Mouse (Mus musculus): ENCODE data around the gene Drd4. TPM values are rescaled to one million over a fixed set of nuclear protein-coding genes. Genes with fewer than 3 reads are reported as not detected.

Drd4 gene
- polyA plus RNA-seq, 1 experiment from 2014 or later = 0.13 TPM

DNA sequence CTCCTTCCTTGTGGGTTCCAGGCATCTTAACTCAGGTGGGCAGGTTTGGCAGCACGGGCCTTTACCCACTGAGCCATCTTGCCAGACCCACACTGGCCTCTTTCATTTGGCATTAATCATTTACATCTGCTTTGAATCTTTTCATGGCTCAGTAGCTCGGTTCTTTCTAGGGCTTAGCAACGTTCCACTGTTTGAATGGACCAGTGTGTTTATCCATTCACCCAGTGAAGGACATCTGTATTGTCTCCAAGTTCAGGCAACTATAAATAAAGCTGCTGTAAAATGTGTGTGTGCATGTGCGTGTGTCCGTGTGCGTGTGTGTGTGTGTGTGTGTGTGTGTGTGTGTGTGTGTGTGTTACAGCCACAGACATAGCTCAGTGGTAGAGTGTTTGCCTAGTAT is 10.4 kb upstream of the Drd4 start:
- Histone ChIP-seq H3K9me3 (replicated peaks; ENCODE audit: control insufficient read depth, low read length) (no peaks in the 10 kb centered on the region), H3K4me1 (ENCODE audit: control insufficient read depth, insufficient read depth, low read length) (peaks cover 8% of the 10 kb centered on the region), H3K4me2 (ENCODE audit: low read depth, low read length) (no peak overlapping the region), H3K27me3 (ENCODE audit: control insufficient read depth, insufficient read depth, low read length) (peaks cover 8% of the 10 kb centered on the region), H3K9ac (ENCODE audit: low read length) (no peak overlapping the region), H3K36me3 (ENCODE audit: control insufficient read depth, insufficient read depth) (no peaks in the 10 kb centered on the region), H3K4me3 (ENCODE audit: low read length) (no peak overlapping the region), H3K27ac (ENCODE audit: low read length) (no peak overlapping the region)
- ATAC-seq (replicated peaks; ENCODE audit: extremely low read depth, insufficient read depth, low FRiP score) = no peak
- 78% methylated on average over 6 of the region's 6 CpGs for WGBS

DNA sequence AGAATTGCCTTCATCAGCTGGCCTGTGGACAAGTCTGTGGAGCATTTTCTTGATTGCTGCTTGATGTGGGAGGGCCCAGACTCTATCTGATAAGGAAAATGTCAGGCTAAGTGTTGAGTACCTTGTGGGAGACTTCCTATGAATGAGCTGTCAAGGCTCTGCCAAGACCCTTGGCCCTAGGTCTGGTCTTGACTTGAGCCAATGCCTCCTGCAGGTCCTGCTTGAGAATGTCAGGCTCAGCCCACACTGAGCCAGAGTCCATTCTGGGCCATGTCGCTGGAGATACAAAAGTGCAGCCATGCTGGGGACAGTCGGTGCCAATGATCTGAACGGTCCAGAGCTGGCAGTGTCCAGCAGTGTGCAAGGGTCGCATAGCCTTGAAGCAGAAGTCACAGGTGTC is 9.1 kb upstream of the Drd4 start:
- H3K27me3 ChIP-seq (ENCODE audit: control insufficient read depth, insufficient read depth, low read length) = peaks cover 8% of the 10 kb centered on the region
- H3K27ac ChIP-seq (ENCODE audit: low read length) = no peak overlapping the region
- H3K36me3 ChIP-seq (ENCODE audit: control insufficient read depth, insufficient read depth) = no peaks in the 10 kb centered on the region
- H3K4me3 ChIP-seq (ENCODE audit: low read length) = no peak overlapping the region
- no peak overlapping the region for H3K9ac ChIP-seq (ENCODE audit: low read length)
- H3K4me2 ChIP-seq (ENCODE audit: low read depth, low read length) = no peak overlapping the region
- no peak for ATAC-seq (replicated peaks; ENCODE audit: extremely low read depth, insufficient read depth, low FRiP score)
- no peaks in the 10 kb centered on the region for H3K9me3 ChIP-seq (replicated peaks; ENCODE audit: control insufficient read depth, low read length)
- H3K4me1 ChIP-seq (ENCODE audit: control insufficient read depth, insufficient read depth, low read length) = peaks cover 8% of the 10 kb centered on the region
- WGBS = 78% methylated on average over 4 of the region's 4 CpGs

DNA sequence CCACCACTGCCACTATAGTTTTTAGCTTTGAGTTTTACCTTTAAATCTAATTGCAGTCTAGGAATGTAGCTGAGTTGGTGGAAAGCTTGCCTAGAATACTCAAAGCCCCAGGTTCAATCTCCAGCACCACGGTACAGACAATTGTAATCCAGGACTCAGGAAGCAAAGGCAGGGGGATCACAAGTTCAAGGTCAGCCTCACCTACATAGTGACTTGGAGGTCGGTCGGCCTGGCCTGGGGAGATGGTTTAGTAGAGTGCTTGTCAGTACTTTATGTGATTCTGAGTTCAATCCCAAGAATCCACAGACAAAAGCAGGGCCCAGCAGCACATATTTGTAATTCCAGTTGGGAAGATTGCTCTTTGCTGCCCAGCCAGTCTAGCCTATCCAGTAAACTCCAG is 3.8 kb upstream of the Drd4 start:
- Histone ChIP-seq H3K27me3 (ENCODE audit: control insufficient read depth, insufficient read depth, low read length) (peaks cover 23% of the 10 kb centered on the region), H3K4me1 (ENCODE audit: control insufficient read depth, insufficient read depth, low read length) (peaks cover 5% of the 10 kb centered on the region), H3K4me2 (ENCODE audit: low read depth, low read length) (no peak overlapping the region), H3K4me3 (ENCODE audit: low read length) (no peak overlapping the region), H3K9ac (ENCODE audit: low read length) (no peak overlapping the region), H3K27ac (ENCODE audit: low read length) (no peak overlapping the region), H3K36me3 (ENCODE audit: control insufficient read depth, insufficient read depth) (no peaks in the 10 kb centered on the region), H3K9me3 (replicated peaks; ENCODE audit: control insufficient read depth, low read length) (no peaks in the 10 kb centered on the region)
- ATAC-seq (replicated peaks; ENCODE audit: extremely low read depth, insufficient read depth, low FRiP score) = no peak
- 73% methylated on average over 3 of the region's 3 CpGs for WGBS

DNA sequence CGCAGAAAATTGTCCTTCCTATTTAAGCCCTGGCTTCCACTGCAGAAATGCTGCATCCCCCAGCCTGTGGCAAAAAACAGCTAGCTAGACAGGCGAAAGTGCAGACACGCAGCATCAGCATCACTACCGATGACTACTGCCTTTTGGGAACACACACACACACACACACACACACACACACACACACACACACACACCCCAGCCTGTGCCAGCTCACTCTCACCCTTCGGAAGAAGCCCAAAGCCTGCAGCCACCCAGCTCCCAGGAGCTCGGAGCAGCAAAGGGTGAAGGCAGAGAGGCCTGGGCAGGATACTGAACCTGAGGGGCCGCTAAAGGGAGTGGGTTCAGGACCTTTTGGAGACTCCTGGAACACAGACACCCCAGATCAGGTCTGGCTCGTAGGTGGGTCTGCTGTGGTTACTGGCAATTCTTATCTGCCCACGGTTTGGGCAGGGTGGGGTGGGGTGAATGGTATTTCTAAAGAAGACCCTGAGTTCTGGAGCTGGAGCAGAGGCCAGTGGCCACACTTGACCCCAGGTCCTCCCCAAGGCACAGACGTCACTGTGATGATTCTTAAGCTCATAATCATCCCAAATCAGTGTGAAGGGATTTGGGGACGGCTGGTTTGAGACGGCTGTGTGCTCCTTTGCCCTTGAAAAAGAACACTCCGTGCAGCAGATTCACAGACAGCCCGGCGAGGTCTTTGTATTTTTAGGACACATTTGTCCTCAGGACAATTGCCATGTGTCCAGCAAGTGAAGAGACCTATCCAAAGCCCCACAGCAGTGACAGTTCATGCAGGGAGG is 980 bp downstream of the Drd4 start:
- ATAC-seq (replicated peaks; ENCODE audit: extremely low read depth, insufficient read depth, low FRiP score) = no peak
- peaks cover 18% of the 10 kb centered on the region for H3K4me1 ChIP-seq (ENCODE audit: control insufficient read depth, insufficient read depth, low read length)
- H3K4me3 ChIP-seq (ENCODE audit: low read length) = peak overlapping the region; percentile 51
- H3K9ac ChIP-seq (ENCODE audit: low read length) = no peak overlapping the region; the same call in 1 of the 2 replicates
- no peak overlapping the region for H3K27ac ChIP-seq (ENCODE audit: low read length)
- H3K36me3 ChIP-seq (ENCODE audit: control insufficient read depth, insufficient read depth) = peaks cover 6% of the 10 kb centered on the region
- 43% methylated on average over 15 of the region's 15 CpGs for WGBS
- H3K27me3 ChIP-seq (ENCODE audit: control insufficient read depth, insufficient read depth, low read length) = peaks cover 47% of the 10 kb centered on the region
- peak overlapping the region; percentile 75; the same call in 1 of the 2 replicates for H3K4me2 ChIP-seq (ENCODE audit: low read depth, low read length)
- no peaks in the 10 kb centered on the region for H3K9me3 ChIP-seq (replicated peaks; ENCODE audit: control insufficient read depth, low read length)

DNA sequence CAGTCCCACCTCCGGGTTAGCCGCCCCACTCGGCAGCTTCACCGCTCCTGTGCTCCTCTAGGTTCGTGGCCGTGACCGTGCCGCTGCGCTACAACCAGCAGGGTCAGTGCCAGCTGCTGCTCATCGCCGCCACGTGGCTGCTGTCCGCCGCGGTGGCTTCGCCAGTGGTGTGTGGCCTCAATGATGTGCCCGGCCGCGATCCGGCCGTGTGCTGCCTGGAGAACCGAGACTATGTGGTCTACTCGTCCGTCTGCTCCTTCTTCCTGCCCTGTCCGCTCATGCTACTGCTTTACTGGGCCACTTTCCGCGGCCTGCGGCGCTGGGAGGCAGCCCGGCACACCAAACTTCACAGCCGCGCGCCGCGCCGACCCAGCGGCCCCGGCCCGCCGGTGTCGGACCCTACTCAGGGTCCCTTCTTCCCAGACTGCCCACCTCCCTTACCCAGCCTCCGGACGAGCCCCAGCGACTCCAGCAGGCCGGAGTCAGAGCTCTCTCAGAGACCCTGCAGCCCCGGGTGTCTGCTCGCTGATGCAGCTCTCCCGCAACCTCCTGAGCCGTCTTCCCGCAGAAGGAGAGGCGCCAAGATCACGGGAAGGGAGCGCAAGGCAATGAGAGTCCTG is 2.2 kb downstream of the Drd4 start:
- Histone ChIP-seq H3K27me3 (ENCODE audit: control insufficient read depth, insufficient read depth, low read length) (peaks cover 47% of the 10 kb centered on the region), H3K4me1 (ENCODE audit: control insufficient read depth, insufficient read depth, low read length) (peaks cover 18% of the 10 kb centered on the region), H3K4me3 (ENCODE audit: low read length) (peak overlapping the region; percentile 41), H3K9ac (ENCODE audit: low read length) (peak overlapping the region; percentile 37), H3K4me2 (ENCODE audit: low read depth, low read length) (peak overlapping the region; percentile 62), H3K27ac (ENCODE audit: low read length) (no peak overlapping the region), H3K36me3 (ENCODE audit: control insufficient read depth, insufficient read depth) (peaks cover 6% of the 10 kb centered on the region), H3K9me3 (replicated peaks; ENCODE audit: control insufficient read depth, low read length) (no peaks in the 10 kb centered on the region)
- WGBS = 2% methylated on average over 53 of the region's 53 CpGs
- no peak for ATAC-seq (replicated peaks; ENCODE audit: extremely low read depth, insufficient read depth, low FRiP score)

DNA sequence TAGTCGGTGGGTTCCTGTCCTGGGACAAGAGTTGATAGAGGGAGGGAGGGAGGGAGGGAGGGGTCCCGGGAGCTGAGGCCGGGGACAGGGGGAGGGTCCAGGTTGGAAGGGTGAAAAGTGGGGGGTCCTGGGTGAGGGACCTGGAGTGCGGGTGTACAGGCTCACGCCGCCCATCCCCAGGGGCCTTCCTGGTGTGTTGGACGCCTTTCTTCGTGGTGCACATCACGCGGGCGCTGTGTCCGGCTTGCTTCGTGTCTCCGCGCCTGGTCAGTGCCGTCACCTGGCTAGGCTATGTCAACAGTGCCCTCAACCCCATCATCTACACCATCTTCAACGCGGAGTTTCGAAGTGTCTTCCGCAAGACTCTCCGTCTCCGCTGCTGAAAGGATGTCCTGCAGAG is 2.7 kb downstream of the Drd4 start:
- no peak overlapping the region for H3K27ac ChIP-seq (ENCODE audit: low read length)
- ATAC-seq (replicated peaks; ENCODE audit: extremely low read depth, insufficient read depth, low FRiP score) = no peak
- H3K27me3 ChIP-seq (ENCODE audit: control insufficient read depth, insufficient read depth, low read length) = peaks cover 47% of the 10 kb centered on the region
- H3K36me3 ChIP-seq (ENCODE audit: control insufficient read depth, insufficient read depth) = peaks cover 9% of the 10 kb centered on the region
- peaks cover 18% of the 10 kb centered on the region for H3K4me1 ChIP-seq (ENCODE audit: control insufficient read depth, insufficient read depth, low read length)
- peak overlapping the region; percentile 41 for H3K4me3 ChIP-seq (ENCODE audit: low read length)
- no peaks in the 10 kb centered on the region for H3K9me3 ChIP-seq (replicated peaks; ENCODE audit: control insufficient read depth, low read length)
- WGBS = 5% methylated on average over 22 of the region's 22 CpGs
- no peak overlapping the region for H3K9ac ChIP-seq (ENCODE audit: low read length)
- peak overlapping the region; percentile 62 for H3K4me2 ChIP-seq (ENCODE audit: low read depth, low read length)

DNA sequence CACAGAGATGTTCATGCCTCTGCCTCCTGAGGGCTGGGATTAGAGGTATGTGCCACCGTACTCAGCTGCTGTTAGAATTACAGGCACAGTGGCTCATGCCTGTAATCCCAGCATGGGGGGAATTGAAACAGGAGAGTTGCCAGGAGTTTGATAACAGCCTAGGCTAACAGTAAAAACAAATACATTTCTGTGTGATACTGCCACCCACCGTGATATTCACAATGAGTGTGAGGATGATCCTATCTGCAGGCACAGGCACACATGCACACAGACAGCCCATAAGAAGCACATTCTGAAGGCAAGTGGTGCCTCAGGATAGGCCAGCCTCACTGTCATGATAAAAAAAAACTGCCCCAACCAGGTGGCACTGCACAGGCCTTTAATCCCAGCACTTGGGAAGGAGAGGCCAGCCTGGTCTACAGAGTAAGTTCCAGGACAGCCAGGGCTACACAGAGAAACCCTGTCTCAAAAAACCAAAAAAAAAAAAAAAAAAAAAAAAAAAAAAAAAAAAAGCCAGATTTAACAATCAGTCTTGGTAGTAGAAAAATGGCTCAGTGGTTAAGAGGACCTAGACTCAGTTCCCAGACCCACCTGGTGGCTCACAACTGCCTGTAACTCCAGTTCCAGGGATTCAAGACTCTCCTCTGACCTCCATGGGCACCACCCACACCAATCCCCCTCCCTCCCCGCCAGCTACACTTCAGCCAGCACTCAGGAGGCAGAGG is 6.3 kb downstream of the Drd4 start:
- H3K27ac ChIP-seq (ENCODE audit: low read length) = no peak overlapping the region
- H3K27me3 ChIP-seq (ENCODE audit: control insufficient read depth, insufficient read depth, low read length) = peaks cover 24% of the 10 kb centered on the region
- peaks cover 12% of the 10 kb centered on the region for H3K4me1 ChIP-seq (ENCODE audit: control insufficient read depth, insufficient read depth, low read length)
- H3K4me2 ChIP-seq (ENCODE audit: low read depth, low read length) = no peak overlapping the region
- peaks cover 23% of the 10 kb centered on the region for H3K36me3 ChIP-seq (ENCODE audit: control insufficient read depth, insufficient read depth)
- no peaks in the 10 kb centered on the region for H3K9me3 ChIP-seq (replicated peaks; ENCODE audit: control insufficient read depth, low read length)
- no peak overlapping the region for H3K4me3 ChIP-seq (ENCODE audit: low read length)
- no peak overlapping the region for H3K9ac ChIP-seq (ENCODE audit: low read length)
- 70% methylated on average over 3 of the region's 3 CpGs for WGBS
- no peak for ATAC-seq (replicated peaks; ENCODE audit: extremely low read depth, insufficient read depth, low FRiP score)

DNA sequence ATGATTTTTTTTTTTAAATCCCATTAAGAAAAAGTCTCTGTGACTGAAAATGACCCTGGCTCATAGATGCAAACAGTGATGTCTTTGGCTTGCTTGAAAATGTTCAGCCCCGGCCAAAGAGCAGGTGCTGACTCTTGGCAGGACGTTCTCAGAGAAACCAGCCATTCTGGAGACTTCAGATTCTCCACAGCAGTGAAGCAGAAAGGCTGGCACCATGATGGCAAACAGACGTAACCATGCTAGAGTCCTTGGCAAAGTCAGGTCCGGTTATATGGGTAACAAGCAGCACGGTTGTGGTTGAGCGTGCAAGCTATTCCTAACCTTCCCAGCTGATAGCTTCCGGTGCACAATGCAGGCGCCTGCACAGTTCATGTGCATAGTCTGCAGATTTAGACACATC is 7.4 kb downstream of the Drd4 start:
- H3K36me3 ChIP-seq (ENCODE audit: control insufficient read depth, insufficient read depth) = peaks cover 29% of the 10 kb centered on the region
- 91% methylated on average over 8 of the region's 8 CpGs for WGBS

DNA sequence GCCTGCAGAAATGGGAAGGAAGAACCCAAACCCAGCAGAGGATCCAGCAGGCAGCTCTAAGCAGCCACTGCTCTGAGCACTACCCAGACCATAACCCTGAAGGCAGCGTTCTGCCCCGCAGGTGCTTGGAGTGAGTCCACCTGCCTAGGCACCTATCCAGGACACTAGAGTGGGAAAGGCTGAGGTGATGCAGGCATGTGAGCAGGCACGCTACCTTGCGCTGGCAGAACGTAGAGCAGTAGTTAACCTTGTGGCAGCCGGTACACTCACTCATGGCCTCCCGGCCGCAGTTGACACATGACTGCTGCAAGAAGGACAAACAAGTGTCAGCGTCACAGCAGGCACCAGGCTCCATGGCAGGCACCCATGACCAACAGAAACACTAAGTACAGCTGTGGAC is 9.6 kb downstream of the Drd4 start:
- no peak overlapping the region for H3K9ac ChIP-seq (ENCODE audit: low read length)
- H3K27ac ChIP-seq (ENCODE audit: low read length) = no peak overlapping the region
- H3K9me3 ChIP-seq (replicated peaks; ENCODE audit: control insufficient read depth, low read length) = no peaks in the 10 kb centered on the region
- no peaks in the 10 kb centered on the region for H3K4me1 ChIP-seq (ENCODE audit: control insufficient read depth, insufficient read depth, low read length)
- H3K36me3 ChIP-seq (ENCODE audit: control insufficient read depth, insufficient read depth) = peaks cover 41% of the 10 kb centered on the region
- H3K27me3 ChIP-seq (ENCODE audit: control insufficient read depth, insufficient read depth, low read length) = no peaks in the 10 kb centered on the region
- ATAC-seq (replicated peaks; ENCODE audit: extremely low read depth, insufficient read depth, low FRiP score) = no peak
- WGBS = 96% methylated on average over 9 of the region's 9 CpGs
- H3K4me3 ChIP-seq (ENCODE audit: low read length) = no peak overlapping the region
- H3K4me2 ChIP-seq (ENCODE audit: low read depth, low read length) = no peak overlapping the region

More for the DNA sequence above, 7.4 kb downstream of the Drd4 start:
- Histone ChIP-seq H3K27me3 (ENCODE audit: control insufficient read depth, insufficient read depth, low read length) (peaks cover 15% of the 10 kb centered on the region), H3K4me3 (ENCODE audit: low read length) (no peak overlapping the region), H3K4me1 (ENCODE audit: control insufficient read depth, insufficient read depth, low read length) (0 out of 2 replicates have a peak, but pooled peaks cover 1% of the 10 kb centered on the region), H3K4me2 (ENCODE audit: low read depth, low read length) (no peak overlapping the region), H3K27ac (ENCODE audit: low read length) (no peak overlapping the region), H3K9me3 (replicated peaks; ENCODE audit: control insufficient read depth, low read length) (no peaks in the 10 kb centered on the region), H3K9ac (ENCODE audit: low read length) (no peak overlapping the region)
- ATAC-seq (replicated peaks; ENCODE audit: extremely low read depth, insufficient read depth, low FRiP score) = no peak
